Mouse (Mus musculus): ENCODE results near the gene Olfr1047. TPM values are rescaled to one million over a fixed set of nuclear protein-coding genes. Genes with fewer than 3 reads are reported as not detected.

Olfr1047 gene
- polyA plus RNA-seq, 1 experiment from 2014 or later: not detected

Other genes starting within 250 kb of the Olfr1047 start
- not detected in 2 replicates for gene Olfr1031, start 241.1 kb downstream of the Olfr1047 start, polyA plus RNA-seq (2015; fragmentation: Nextera tagmentation; extraction: Ambion mirVana)
- not detected in 2 replicates for gene Olfr1032, start 225.9 kb downstream of the Olfr1047 start, polyA plus RNA-seq (2015; fragmentation: Nextera tagmentation; extraction: Ambion mirVana)
- gene Olfr1033, start 210.8 kb downstream of the Olfr1047 start, polyA plus RNA-seq (2015; fragmentation: Nextera tagmentation; extraction: Ambion mirVana): 0.16 and 0.41 TPM in 2 replicates
- not detected in 2 replicates for gene Olfr1034, start 185.5 kb downstream of the Olfr1047 start, polyA plus RNA-seq (2015; fragmentation: Nextera tagmentation; extraction: Ambion mirVana)
- gene Olfr1036, start 157.4 kb downstream of the Olfr1047 start, polyA plus RNA-seq (2015; fragmentation: Nextera tagmentation; extraction: Ambion mirVana): not detected in 2 replicates
- gene Olfr1037, start 144.0 kb downstream of the Olfr1047 start, polyA plus RNA-seq (2015; fragmentation: Nextera tagmentation; extraction: Ambion mirVana): not detected in 2 replicates
- gene Olfr1039, start 95.5 kb downstream of the Olfr1047 start, polyA plus RNA-seq (2015; fragmentation: Nextera tagmentation; extraction: Ambion mirVana): not detected in 2 replicates
- gene Olfr1040, start 84.7 kb downstream of the Olfr1047 start, polyA plus RNA-seq (2015; fragmentation: Nextera tagmentation; extraction: Ambion mirVana): not detected in 2 replicates
- gene Olfr1042, start 69.6 kb downstream of the Olfr1047 start, polyA plus RNA-seq (2015; fragmentation: Nextera tagmentation; extraction: Ambion mirVana): not detected in 2 replicates
- not detected in 2 replicates for gene Olfr1043, start 63.9 kb downstream of the Olfr1047 start, polyA plus RNA-seq (2015; fragmentation: Nextera tagmentation; extraction: Ambion mirVana)
- gene Olfr1044, start 53.6 kb downstream of the Olfr1047 start, polyA plus RNA-seq (2015; fragmentation: Nextera tagmentation; extraction: Ambion mirVana): not detected in 2 replicates
- gene Olfr52, start 45.7 kb downstream of the Olfr1047 start, polyA plus RNA-seq (2015; fragmentation: Nextera tagmentation; extraction: Ambion mirVana): not detected in 2 replicates
- gene Olfr1045, start 28.4 kb downstream of the Olfr1047 start, polyA plus RNA-seq (2015; fragmentation: Nextera tagmentation; extraction: Ambion mirVana): not detected in 2 replicates
- not detected in 2 replicates for gene Olfr1046, start 12.1 kb downstream of the Olfr1047 start, polyA plus RNA-seq (2015; fragmentation: Nextera tagmentation; extraction: Ambion mirVana)
- gene Olfr1048, start 8.9 kb upstream of the Olfr1047 start, polyA plus RNA-seq (2015; fragmentation: Nextera tagmentation; extraction: Ambion mirVana): not detected in 2 replicates
- gene Olfr1049, start 26.9 kb upstream of the Olfr1047 start, polyA plus RNA-seq (2015; fragmentation: Nextera tagmentation; extraction: Ambion mirVana): not detected in 2 replicates
- not detected in 2 replicates for gene Olfr1051, start 47.7 kb upstream of the Olfr1047 start, polyA plus RNA-seq (2015; fragmentation: Nextera tagmentation; extraction: Ambion mirVana)
- not detected in 2 replicates for gene Olfr1052, start 61.1 kb upstream of the Olfr1047 start, polyA plus RNA-seq (2015; fragmentation: Nextera tagmentation; extraction: Ambion mirVana)
- gene Olfr1053, start 83.9 kb upstream of the Olfr1047 start, polyA plus RNA-seq (2015; fragmentation: Nextera tagmentation; extraction: Ambion mirVana): not detected in 2 replicates
- not detected in 2 replicates for gene Olfr1054, start 104.0 kb upstream of the Olfr1047 start, polyA plus RNA-seq (2015; fragmentation: Nextera tagmentation; extraction: Ambion mirVana)
- gene Olfr1055, start 118.9 kb upstream of the Olfr1047 start, polyA plus RNA-seq (2015; fragmentation: Nextera tagmentation; extraction: Ambion mirVana): not detected in 2 replicates
- gene Olfr1056, start 131.1 kb upstream of the Olfr1047 start, polyA plus RNA-seq (2015; fragmentation: Nextera tagmentation; extraction: Ambion mirVana): not detected in 2 replicates
- gene Olfr1057, start 147.0 kb upstream of the Olfr1047 start, polyA plus RNA-seq (2015; fragmentation: Nextera tagmentation; extraction: Ambion mirVana): not detected in 2 replicates
- gene Olfr1058, start 157.2 kb upstream of the Olfr1047 start, polyA plus RNA-seq (2015; fragmentation: Nextera tagmentation; extraction: Ambion mirVana): not detected in 2 replicates
- gene Olfr1061, start 182.6 kb upstream of the Olfr1047 start, polyA plus RNA-seq (2015; fragmentation: Nextera tagmentation; extraction: Ambion mirVana): not detected in 2 replicates
- not detected in 2 replicates for gene Olfr1062, start 195.3 kb upstream of the Olfr1047 start, polyA plus RNA-seq (2015; fragmentation: Nextera tagmentation; extraction: Ambion mirVana)
- not detected in 2 replicates for gene Olfr1065, start 219.2 kb upstream of the Olfr1047 start, polyA plus RNA-seq (2015; fragmentation: Nextera tagmentation; extraction: Ambion mirVana)
- not detected in 2 replicates for gene Olfr1066, start 224.9 kb upstream of the Olfr1047 start, polyA plus RNA-seq (2015; fragmentation: Nextera tagmentation; extraction: Ambion mirVana)

Measured in liver, embryonic 13.5 days (tissue).